Mouse (Mus musculus) right cerebral cortex, adult 2 months (tissue): ENCODE measurements around the gene Ppp1r1a.
A peak's percentile ranks its signal among the peaks of the same experiment; 100 is the strongest.

Source experiments
- DNase-seq, 2 experiments: peaks; one replicate each; pipeline ENCODE4 v3.0.0; 2021 to 2022; ENCODE audit warnings: low spot score in 2 of 2

Gene Ppp1r1a

DNA sequence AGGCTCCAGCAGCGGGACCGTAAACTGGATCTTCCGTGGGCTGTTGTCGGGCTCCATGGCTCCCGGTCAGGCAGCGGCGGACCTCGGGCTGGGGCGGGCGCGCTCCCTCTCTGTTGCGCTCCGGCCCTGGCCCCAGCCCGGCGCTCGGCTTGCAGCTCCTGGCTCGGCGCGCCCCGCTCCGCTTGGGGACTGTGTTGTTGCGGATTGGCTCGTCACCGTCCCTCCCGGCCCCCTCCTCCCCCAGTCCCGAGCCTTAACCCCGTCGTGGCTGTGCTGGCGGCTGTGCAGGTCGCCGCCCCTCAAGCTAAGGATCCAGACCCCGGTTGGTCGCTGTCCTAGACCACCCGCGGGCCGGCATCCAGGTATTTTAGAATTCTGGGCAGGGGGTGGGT lies at the start of gene Ppp1r1a:
Ppp1r1a (minus strand) TSS at position 182 of the 392 bp plus-strand sequence.
- DNase-seq: peak; percentile 71 to 72

DNA sequence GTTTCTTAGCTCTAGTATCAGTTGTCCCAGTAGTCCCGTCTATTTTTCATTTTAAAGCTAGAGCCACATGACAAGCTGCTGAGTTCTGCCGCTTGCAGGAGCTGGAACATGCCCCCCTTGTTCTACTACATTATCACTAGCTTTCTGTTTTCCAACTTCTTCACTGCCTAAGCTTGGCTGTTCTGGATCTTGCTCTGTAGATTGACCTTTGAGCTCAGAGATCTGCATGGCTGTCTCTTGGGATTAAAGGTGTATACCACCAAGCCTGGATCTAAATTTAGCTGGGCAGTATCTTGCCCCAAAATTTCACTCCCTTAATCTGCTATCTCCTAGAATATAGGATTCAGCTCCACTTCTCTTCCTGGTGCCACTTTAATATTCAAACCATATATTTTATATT lies 48.1 kb upstream of the Ppp1r1a start:
- no peak for DNase-seq

DNA sequence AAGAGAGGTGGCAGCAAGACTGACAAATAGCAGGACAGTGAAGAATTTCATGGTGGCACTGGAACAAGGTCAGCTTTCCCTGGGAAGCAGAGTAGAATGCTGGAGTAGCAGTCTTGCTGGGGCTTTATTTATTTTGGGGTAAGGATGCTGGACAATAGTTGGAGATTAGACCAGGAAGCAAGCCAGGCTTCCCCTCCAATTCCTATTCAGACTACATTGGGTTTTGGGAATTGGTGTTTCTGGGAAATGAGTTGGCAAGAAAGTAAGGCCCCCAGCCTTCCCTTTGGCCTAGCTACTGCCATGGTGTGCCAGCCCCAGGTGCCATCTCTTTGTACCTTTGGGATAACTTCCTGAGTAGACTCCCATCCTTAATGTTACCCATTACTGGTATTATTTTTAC lies 27.2 kb upstream of the Ppp1r1a start, which contains the start of gene Glycam1:
Glycam1 (minus strand) TSS at position 101 of the 400 bp plus-strand sequence.
- no peak for DNase-seq

DNA sequence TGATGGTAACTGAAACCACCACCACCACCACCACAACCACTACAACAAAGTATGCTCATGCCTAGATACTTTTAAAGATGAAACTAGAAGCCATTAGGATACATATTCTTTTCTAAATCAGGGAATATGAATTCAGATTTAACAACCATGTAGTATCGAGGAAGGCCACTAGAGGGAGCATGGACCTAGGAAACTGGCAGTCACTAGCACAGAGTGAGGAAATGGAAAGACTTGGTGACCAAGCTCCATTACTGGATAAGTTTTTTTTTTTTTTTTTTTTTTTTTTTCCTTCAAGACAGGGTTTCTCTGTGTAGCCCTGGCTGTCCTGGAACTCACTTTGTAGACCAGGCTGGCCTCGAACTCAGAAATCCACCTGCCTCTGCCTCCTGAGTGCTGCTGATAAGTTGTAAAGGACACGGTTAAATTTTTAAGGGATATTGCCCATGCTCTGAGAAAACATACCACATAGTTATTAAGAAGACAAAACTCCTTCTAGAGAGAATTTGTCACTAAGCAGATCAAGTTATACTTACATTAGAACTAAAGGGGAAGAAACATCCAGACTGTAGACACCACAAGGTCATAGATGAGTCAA lies 14.4 kb upstream of the Ppp1r1a start:
- peak in 1 of 2 experiments; percentile 80 for DNase-seq

DNA sequence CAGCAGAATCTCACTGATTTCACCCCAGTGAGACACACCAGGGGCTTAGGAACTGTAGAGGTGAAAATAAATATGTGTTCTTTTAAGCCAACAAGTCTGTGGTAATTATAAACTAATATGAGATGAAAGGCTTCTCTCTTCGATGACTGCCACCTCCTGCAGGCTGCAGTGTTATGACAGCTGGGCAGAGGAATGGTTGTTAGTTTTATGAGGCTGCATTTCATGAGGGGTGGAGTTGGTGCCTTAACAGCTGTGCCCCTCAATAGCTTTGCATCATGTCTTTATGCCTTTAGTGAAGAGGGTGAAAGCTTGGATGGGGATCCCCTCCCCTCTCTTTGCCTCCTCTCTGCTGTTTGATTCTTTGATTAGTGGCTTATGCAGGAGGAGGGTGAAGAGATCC lies 13.2 kb upstream of the Ppp1r1a start:
- no peak for DNase-seq

DNA sequence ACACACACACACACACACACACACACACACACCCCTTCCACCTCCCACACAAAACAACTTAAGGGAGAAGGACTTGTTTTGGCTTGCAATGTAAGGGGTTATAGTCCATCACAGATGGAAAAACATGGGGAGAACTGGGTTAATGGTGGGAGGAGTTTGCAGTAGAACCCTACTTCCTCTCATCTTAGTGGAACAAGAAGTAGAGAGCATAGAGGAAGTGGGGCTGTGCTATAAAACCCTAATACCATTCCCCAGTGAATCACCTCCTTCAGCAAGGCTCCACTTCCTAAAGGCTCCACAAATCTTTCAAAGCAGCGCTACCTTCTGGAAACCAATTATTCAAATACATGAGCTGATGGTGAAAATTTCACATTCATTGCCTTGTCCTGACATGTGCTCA lies 11.7 kb upstream of the Ppp1r1a start:
- DNase-seq: no peak

DNA sequence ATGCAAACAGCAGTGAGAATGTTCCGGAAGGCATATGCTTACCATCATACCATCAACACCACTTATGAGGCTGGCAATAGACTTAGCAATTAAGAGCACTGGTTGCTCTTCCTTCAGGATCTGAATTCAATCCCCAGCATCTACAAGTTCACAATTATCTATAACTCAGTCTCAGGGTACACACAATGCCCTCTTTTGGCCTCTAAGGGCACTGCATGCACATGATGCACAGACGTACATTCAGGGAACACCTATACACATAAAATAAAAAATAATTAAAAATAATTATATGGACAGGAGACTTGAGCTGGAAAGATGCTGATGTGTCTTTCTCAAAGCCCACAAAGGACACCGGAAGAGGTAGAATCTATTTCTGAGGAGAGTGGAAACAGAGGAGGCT lies 10.2 kb upstream of the Ppp1r1a start:
- no peak for DNase-seq

DNA sequence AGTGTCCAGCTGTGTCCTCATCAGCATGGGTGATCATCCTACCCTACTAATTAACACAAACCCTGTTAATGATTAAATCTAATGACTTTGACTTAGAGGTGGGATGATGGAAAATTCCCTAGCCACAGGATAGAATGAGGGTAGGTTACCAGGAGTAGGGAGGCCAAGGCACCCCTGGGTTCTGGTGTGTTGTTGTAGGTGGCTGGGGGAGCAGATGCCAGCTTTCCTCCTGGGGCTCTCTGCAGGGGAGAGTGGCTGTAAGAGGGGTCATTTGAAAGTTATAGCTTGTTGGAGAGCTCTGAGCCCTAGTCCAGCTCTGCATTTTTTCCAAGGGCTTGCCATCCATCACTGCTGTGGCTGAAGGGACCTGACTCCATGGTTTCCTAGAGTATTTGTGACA lies 4.7 kb upstream of the Ppp1r1a start:
- no peak for DNase-seq

DNA sequence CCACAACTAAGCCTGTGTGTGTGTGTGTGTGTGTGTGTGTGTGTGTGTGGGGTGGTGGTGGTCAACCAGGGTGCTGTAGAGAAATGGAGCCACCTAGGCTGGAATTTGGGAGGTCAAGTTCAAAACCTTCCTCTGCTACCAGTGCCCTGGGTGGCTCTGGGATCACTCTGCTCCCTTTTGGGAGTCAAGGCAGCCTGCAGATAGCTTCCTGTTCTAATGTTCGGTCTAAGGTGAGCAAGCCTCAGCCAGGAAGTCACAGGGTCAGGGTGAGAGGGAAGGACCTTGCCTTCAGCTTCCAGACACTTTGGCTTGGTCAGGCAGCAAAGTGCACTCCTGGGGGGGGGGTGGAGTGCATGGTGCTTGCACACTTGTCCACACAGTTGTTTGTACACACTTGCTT lies 2.8 kb upstream of the Ppp1r1a start:
- no peak for DNase-seq

DNA sequence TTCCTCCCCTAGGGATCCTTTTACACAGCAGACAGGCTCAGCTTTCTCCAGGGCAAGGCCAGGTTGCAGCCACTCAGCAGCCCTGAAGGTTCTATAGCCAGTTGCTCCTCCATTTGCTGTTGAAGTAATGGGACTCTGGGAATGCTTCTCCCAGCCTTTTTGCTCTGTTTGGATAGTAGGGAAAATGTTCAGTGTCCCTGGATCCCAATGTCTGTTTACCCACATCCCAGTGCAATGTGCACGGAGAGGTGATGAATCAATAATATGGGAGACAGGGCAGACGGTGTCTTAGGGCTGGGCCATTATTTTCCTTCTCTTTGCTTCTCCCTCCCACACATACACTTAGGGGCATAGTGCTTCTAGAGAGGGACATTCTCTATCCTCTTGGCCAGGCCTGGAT lies 1.5 kb upstream of the Ppp1r1a start:
- DNase-seq: no peak

DNA sequence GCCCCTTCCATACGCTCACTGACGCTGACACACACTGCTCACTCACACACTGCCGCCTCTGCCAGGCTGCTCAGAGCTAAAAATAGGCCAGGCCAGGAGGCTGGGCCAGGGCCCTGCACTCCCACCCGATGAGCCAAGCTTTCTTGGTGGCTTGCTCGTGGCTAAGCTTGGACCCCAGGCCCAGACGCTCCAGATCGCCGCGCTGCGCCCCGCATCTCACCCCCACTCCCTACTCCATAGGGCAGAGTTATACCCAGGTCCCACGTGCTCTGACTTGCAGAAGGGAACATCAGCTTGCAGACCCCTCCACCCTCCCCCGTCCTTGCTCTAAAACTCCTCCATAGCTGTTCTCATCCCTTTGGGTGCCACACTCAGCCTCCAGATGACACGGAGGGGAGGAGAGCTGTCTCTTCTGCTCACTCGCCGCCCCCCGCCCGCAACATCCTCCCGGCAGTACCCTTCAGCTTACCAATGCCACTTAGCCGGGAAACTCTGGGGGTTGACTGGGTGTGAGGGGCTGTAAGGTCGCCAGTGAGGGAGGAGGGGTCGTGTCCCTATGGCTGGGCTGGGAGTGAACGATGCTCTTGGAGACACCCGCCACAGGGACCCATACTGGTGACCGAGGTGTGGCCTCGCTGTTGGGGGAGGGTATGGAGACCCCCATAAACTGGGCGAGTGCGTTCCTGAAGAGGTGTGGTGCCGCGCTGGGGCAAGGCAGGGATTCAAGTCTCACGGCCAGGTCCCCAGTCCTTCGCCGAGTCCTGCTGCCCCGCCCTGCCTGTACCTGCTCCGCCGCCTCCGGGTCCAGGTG lies 587 bp downstream of the Ppp1r1a start:
- DNase-seq: peak; percentile 71 to 78

DNA sequence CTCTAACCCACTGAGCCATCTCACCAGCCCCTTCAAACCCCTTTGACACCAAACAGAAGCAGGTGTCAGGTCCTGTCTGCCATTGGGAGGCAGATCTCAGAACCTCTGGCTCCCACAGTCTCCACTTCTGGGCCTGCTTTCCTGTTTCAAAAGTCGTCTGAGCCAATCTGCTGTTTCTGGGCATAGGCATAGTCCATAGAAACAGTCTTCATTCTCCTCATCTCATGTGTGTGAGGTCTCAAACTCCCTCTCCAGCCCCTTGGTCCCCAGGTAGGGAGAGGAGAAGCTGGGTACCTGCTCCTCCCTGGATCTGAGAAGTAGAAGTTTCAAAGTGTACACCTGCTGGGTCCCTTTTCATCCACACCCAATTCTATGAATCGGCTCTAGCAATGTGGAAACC lies 1.3 kb downstream of the Ppp1r1a start:
- no peak for DNase-seq

DNA sequence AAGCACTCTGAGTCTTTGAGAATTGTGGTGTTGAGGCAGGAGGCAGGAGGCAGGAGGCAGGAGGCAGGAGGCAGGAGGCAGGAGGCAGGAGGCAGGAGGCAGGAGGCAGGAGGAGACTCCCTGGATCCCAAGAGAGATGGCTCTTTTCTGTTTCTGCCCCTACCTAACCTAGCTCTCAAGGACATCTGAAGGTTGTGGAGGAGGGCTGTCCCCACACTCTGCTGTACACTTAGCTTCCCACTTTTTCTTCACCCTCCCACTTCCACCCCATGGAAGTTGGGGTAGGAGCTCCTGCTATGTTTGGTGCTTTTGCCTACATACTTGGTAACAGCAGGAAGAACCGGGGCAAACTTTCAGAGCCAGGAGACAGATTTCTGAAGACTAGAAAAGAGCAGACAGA lies 2.0 kb downstream of the Ppp1r1a start:
- DNase-seq: no peak

DNA sequence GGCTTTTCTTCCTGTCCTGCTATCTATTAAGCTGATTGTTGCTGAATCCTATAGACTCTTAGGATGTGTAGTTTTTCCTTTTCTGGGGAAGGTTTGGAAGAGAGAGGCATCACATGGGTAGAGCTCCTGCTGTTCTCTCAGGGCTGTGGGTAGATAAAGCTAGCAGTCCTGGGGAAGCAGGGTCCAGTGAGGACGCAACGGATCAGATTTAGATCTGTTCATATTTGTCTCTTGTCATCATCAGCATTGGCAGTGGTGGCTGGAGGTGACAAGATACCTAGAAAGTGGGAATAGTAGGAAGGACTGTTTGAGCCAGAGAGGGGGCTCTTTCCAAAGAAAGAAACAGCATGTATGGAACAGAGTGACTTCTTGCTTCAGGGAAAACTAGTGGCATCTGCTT lies 2.8 kb downstream of the Ppp1r1a start:
- no peak for DNase-seq

DNA sequence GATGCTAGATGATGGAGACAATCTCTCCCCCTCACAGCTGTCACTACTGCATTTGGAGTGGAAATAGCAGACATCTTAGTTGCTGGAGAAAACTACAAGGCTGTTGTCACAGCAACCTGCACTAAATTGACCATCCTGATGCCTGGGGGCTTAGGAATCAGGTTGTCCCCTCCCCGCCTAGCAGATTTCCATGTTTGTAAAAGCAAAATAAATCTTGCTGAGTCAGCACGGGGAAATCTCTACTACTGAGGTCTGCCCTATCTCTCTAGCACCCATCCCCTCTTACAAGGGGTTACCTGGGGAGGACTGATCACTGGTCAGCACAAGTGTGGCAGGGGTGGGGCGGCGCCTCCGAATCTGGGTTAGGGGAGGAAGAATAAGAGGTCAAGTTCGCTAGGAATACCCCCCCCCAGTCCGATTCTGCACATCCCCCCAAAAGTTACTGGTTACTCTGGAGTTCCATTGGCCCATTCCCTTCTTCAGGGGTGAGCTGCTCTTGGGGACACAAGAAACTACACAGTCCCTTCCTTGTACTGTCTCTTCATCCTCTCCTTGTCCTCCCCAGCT lies 3.7 kb downstream of the Ppp1r1a start:
- no peak for DNase-seq

DNA sequence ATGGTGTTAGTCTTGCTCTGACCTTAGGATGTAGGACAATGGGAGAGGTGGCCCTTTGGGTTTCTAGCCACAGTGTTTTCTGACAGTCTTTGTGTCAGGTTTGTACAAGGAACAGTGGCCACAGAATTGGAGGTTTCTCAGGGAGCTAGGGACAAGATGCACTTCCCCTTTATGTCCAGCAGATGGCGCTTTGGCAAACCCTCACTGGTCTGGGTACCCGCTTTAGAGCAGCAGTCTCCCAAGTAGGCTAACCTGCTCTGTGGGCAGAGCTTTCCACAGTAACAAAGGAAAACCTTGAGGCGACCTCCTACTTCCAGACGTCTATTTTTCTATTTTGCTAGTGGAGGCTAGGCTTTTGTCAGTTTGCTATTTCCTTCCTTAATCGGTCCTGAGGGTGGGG lies 7.4 kb downstream of the Ppp1r1a start:
- DNase-seq: peak; percentile 77 to 83

DNA sequence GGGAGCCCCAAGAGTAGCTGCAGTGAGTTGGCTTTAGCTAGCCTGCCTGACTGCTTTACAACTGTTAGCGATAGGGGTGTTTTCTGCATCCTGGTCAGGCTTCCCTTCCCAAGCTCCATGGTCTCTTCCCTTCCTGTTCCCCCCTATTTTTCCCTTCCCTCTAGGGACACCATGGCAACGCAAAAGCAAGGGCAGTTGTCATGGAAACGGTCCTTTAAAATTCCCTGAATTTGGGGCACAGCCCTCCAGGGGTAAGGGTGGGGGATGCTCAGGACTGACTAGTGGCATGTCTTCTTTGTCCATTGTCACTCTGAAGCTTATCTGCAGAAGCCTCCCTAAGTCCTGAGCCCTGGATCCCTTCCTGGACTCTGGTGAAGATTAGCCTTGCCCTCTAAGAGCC lies 14.6 kb downstream of the Ppp1r1a start:
- DNase-seq: no peak

DNA sequence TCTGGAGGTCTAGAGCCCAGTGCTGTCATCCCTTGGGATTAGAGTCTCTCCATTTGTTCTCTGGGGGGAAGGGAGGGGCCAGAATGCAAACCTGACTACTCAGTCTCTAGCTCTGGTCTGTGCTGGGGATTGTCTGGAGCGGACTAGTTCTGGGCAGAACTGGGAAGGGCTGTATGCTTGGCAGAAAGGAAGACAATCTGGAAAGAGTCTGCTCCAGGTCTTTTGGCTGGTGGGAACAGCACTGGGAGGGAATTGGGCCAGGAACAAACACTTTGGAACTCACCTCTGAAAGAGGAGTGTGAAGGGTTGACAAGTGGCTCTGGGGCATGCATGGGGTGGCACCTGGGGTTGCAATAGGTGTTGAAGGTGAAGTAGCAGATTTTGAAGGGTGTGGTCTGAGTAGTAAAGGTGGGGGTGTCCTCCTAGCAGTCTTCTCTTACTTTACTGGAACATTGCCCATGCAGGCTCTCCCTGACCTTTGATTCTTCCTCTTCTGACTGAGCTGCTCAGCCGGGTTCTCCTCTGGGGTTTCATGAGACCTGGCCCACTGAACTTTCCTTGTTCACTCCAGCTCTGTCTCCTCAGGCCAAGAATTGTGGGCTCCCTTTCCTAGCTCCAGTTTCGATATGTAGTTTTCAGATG lies 15.2 kb downstream of the Ppp1r1a start:
- DNase-seq: no peak

DNA sequence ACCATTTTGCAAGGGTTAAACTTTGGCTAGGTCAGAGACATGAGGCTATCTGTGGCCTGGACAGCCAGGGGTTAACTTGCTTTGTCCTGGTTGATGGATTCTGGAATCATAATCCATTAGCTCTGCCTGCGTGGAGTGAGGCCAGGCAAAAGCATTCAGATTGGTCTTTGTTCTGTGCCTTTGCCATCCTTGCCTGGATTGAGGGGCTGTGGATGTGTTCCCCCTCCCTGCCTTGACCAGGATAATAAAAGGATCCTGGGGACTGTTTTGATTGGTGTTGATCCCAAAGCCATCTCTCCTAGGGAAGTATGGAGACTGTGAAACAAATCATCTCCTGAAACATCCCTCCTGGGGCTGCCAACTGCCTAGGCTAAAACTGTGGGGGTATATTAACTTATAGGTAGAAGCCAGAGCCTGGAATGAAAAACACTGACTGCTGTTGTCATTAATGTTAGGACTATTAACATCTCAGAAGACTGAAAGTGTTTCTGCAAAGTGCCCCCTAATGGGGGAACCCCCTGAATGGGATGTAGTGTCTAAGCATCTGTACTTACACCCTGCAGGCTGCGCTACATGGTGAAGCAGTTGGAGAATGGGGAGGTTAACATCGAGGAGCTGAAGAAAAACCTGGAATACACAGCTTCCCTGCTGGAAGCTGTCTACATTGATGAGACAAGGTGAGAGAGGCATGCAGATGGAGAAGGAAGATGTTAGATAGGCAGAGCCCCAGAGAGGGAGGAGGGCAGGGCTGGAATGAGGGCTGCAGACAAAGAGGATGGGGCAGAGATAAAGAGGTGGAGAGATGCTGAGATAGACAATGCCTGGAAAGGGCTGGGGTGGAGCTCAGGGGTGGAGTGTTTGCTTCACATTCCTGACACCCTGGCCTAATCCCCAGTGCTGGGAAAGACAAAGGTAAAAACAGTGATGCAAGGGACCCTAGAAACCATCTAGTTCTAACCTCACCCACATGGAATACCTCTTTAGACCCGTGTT lies 18.1 kb downstream of the Ppp1r1a start:
- DNase-seq: no peak

DNA sequence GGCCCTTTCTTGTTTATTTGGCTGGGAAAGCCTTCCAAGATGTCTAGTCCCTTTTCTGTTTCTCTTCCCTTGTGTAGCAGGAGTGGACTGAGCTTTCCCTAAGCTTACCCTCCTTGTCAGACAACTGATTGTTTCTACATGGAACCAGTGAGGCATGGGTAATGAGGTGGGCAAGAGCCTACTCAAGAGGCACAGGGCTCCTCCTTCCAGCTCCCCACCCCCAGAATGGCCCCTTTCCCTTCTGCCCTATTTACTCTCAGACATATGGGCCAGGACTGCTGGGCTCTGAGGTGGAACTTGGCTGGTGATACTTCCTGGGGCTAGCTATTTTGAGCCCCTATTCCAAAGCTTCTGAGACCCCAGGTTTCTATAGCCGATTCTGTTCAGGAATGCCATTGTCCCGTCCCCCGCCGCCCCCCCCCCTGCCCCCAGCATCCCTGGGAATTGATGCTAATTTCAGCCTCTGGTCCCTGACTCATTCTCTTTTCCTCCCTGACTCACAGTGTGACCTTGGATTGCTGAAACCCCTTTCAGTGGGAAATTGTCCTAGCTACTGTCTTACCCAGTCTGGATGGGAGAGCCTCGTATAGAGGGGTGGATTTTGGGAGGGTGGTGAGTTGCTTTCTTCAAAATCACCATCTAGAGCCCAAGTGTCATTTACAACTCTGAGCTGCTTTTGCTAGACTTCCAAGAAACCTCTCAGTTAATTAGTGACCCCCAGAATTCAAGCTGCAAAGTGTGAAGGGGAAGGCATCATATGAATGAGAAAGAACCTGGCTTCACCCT lies 19.0 kb downstream of the Ppp1r1a start:
- DNase-seq: no peak

DNA sequence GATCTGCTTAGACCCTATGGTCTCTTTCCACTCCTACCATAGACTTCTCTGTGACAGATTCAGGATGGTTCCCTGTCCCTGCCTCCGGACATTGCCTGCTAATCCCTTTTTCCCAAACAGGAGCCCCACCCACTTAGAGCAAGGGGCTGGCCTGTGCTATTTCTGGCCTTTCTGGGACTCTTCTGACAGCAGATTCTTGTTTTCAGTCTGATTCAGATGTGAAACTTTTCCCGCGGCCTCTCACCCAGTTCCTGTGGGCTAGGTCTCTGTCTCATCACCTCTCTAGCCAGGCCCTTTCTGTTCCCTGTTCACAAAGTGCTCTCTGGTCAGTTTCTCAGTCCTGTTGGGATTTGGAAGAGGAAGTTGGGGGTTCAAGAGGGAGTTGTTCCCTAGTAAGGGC lies 22.9 kb downstream of the Ppp1r1a start:
- no peak for DNase-seq
